Mouse (Mus musculus) cerebellum, adult 8-10 months (tissue): ENCODE measurements around the gene Olfr76.
"Not testable (repeated sequence)": the region's sequence is repeated elsewhere in the genome, so short reads cannot be mapped to it uniquely, and the experiment has no call there.

ENCODE experiments used
- DNase-seq: peaks from one replicate; pipeline ENCODE4 v3.0.0; 2022

Olfr76 gene

GRCm38 (mm10) chr19:12123103-12123502 lies at the start of gene Olfr76:
Gene Olfr76, minus strand, starts transcription at chr19:12123203.
- no peak for DNase-seq

- not testable (repeated sequence) for DNase-seq
These were observed 47.1 kb upstream of the Olfr76 start, which contains the start of gene Olfr1555-ps1 for GRCm38 (mm10) chr19:12170062-12170599. Gene Olfr1555-ps1, minus strand, starts transcription at chr19:12170112.

GRCm38 (mm10) chr19:12145452-12145851 lies 22.4 kb upstream of the Olfr76 start:
- DNase-seq: no peak

- no peak for DNase-seq
These were observed 20.4 kb upstream of the Olfr76 start for GRCm38 (mm10) chr19:12143356-12143755.

GRCm38 (mm10) chr19:12134289-12134688 lies 11.3 kb upstream of the Olfr76 start:
- no peak for DNase-seq

GRCm38 (mm10) chr19:12116464-12116863 lies 6.5 kb downstream of the Olfr76 start:
- DNase-seq: no peak

GRCm38 (mm10) chr19:12115797-12116196 lies 7.2 kb downstream of the Olfr76 start, which contains the start of gene Olfr1428:
Gene Olfr1428, minus strand, starts transcription at chr19:12115897.
- no peak for DNase-seq

- no peak for DNase-seq
These were observed 9.2 kb downstream of the Olfr76 start for GRCm38 (mm10) chr19:12113807-12114206.

- no peak for DNase-seq
These were observed 18.5 kb downstream of the Olfr76 start for GRCm38 (mm10) chr19:12104541-12104940.

- DNase-seq: no peak
These were observed 19.8 kb downstream of the Olfr76 start, which contains the start of gene Olfr1427 for GRCm38 (mm10) chr19:12103234-12103633. Gene Olfr1427, minus strand, starts transcription at chr19:12103334.

- no peak for DNase-seq
These were observed 31.1 kb downstream of the Olfr76 start, which contains the start of gene Olfr1426 for GRCm38 (mm10) chr19:12091913-12092312. Gene Olfr1426, minus strand, starts transcription at chr19:12092013.

- DNase-seq: not testable (repeated sequence)
These were observed 45.4 kb downstream of the Olfr76 start, which contains the start of gene Olfr1425 for GRCm38 (mm10) chr19:12077631-12078030. Gene Olfr1425, minus strand, starts transcription at chr19:12077731.

- not testable (repeated sequence) for DNase-seq
These were observed 53.5 kb downstream of the Olfr76 start for GRCm38 (mm10) chr19:12069546-12069945.
